Mouse (Mus musculus) intestine, embryonic 16.5 days (tissue): ENCODE measurements around the gene Tnnc1. TPM values are rescaled to one million over a fixed set of nuclear protein-coding genes. Genes with fewer than 3 reads are reported as not detected.
A peak's percentile ranks its signal among the peaks of the same experiment; 100 is the strongest.

Experiments used
- ATAC-seq: fragments of 200-750 bp; cut with Nextera tagmentation; 2 replicates; pipeline ENCODE4 v1.8.0; 2017; ENCODE audit warnings: moderate TSS enrichment, moderate library complexity
- H3K27ac ChIP-seq: fragments of 300-500 bp; sonication (generic); 2 replicates; pipeline ENCODE4 v1.5.1; 2014; ENCODE audit warnings: mild to moderate bottlenecking, low read length
- H3K27me3 ChIP-seq: fragments of 300-500 bp; sonication (generic); replicated peaks from 2 replicates; pipeline ENCODE4 v1.6.1; 2014; ENCODE audit warnings: low read length, control low read depth, mixed read lengths; ENCODE audit not compliant: control insufficient read depth, insufficient read depth
- H3K36me3 ChIP-seq: fragments of 300-500 bp; sonication (generic); 2 replicates; pipeline ENCODE4 v1.6.1; 2014; ENCODE audit warnings: low read length, control low read depth; ENCODE audit not compliant: control insufficient read depth, insufficient read depth
- H3K4me1 ChIP-seq: fragments of 300-500 bp; sonication (generic); 2 replicates; pipeline ENCODE4 v1.6.1; 2014; ENCODE audit warnings: low read length, control low read depth, mixed read lengths; ENCODE audit not compliant: control insufficient read depth, insufficient read depth
- H3K4me2 ChIP-seq: fragments of 300-500 bp; sonication (generic); 2 replicates; pipeline ENCODE4 v1.6.1; 2014; ENCODE audit warnings: low read depth, low read length, control low read depth
- H3K4me3 ChIP-seq: fragments of 300-500 bp; sonication (generic); 2 replicates; pipeline ENCODE4 v1.5.1; 2014; ENCODE audit warnings: mild to moderate bottlenecking, low read length
- H3K9ac ChIP-seq: fragments of 300-500 bp; sonication (generic); 2 replicates; pipeline ENCODE4 v1.6.1; 2014; ENCODE audit warnings: low read depth, low read length
- H3K9me3 ChIP-seq: fragments of 300-500 bp; sonication (generic); 2 replicates; pipeline ENCODE4 v1.6.1; 2016; ENCODE audit warnings: low read length, control low read depth; ENCODE audit not compliant: control insufficient read depth
- WGBS: fragments of 180-500 bp; shearing (Covaris S2); extraction: QIAGEN DNeasy Blood & Tissue Kit; methylation state at CpG from one replicate; pipeline ENCODE4 v1.1.7; 2014; 5-methylcytosine and 5-hydroxymethylcytosine counted together
- polyA plus RNA-seq: library from polyadenylated mRNA; unstranded; fragments of >200 nt; fragmentation: Nextera tagmentation; extraction: Ambion mirVana; gene quantifications from 2 replicates; pipeline ENCODE4 v1.2.1, GENCODE M21; 2015

The Tnnc1 gene
- polyA plus RNA-seq, 1 experiment from 2014 or later: 3.7 TPM

GRCm38 (mm10) chr14:31252091-31252490, 44.0 kb downstream of the Tnnc1 start:
- H3K27me3 ChIP-seq: no peaks in the 10 kb centered on the region
- peak overlapping the region; percentile 73 for H3K4me2 ChIP-seq
- H3K9me3 ChIP-seq: no peaks in the 10 kb centered on the region
- H3K27ac ChIP-seq: no peak overlapping the region
- 82% methylated on average over 5 of the region's 5 CpGs for WGBS
- peaks cover 8% of the 10 kb centered on the region for H3K4me1 ChIP-seq
- peak overlapping the region; percentile 98 for H3K4me3 ChIP-seq
- no peak for ATAC-seq
- H3K36me3 ChIP-seq: peaks cover 17% of the 10 kb centered on the region
- peak overlapping the region; percentile 98 for H3K9ac ChIP-seq

GRCm38 (mm10) chr14:31258476-31259050, 50.5 kb downstream of the Tnnc1 start:
- Histone ChIP-seq H3K4me1 (no peaks in the 10 kb centered on the region), H3K36me3 (peaks cover 34% of the 10 kb centered on the region), H3K4me2 (no peak overlapping the region), H3K27me3 (no peaks in the 10 kb centered on the region), H3K4me3 (no peak overlapping the region), H3K9me3 (no peaks in the 10 kb centered on the region), H3K27ac (no peak overlapping the region), H3K9ac (no peak overlapping the region)
- 94% methylated on average over 14 of the region's 14 CpGs for WGBS
- no peak for ATAC-seq

- Histone ChIP-seq H3K4me2 (no peak overlapping the region), H3K9me3 (no peaks in the 10 kb centered on the region), H3K4me1 (no peaks in the 10 kb centered on the region), H3K27me3 (no peaks in the 10 kb centered on the region), H3K36me3 (peaks cover 30% of the 10 kb centered on the region), H3K9ac (no peak overlapping the region), H3K27ac (no peak overlapping the region), H3K4me3 (no peak overlapping the region)
- ATAC-seq: peak; percentile 55
- 92% methylated on average over 4 of the region's 4 CpGs for WGBS
Measured at GRCm38 (mm10) chr14:31260374-31260773, 52.3 kb downstream of the Tnnc1 start.

- H3K9me3 ChIP-seq: no peaks in the 10 kb centered on the region
- 93% methylated on average over 9 of the region's 9 CpGs for WGBS
- H3K4me3 ChIP-seq: no peak overlapping the region
- no peak overlapping the region for H3K9ac ChIP-seq
- H3K27ac ChIP-seq: no peak overlapping the region
- H3K4me2 ChIP-seq: no peak overlapping the region
- H3K36me3 ChIP-seq: peaks cover 27% of the 10 kb centered on the region
- H3K4me1 ChIP-seq: no peaks in the 10 kb centered on the region
- ATAC-seq: 0 out of 2 replicates have a peak, but pooled peaks have one; percentile 24
- H3K27me3 ChIP-seq: no peaks in the 10 kb centered on the region
Measured at GRCm38 (mm10) chr14:31260932-31261331, 52.8 kb downstream of the Tnnc1 start.

Other genes with a start within 250 kb of the Tnnc1 start
- gene Glt8d1, start 206.9 kb upstream of the Tnnc1 start, polyA plus RNA-seq: 35.5 and 38.7 TPM in 2 replicates
- 390 and 392 TPM in 2 replicates for gene Spcs1, start 206.6 kb upstream of the Tnnc1 start, polyA plus RNA-seq
- gene Pbrm1, start 189.2 kb upstream of the Tnnc1 start, polyA plus RNA-seq: 74.1 and 79.2 TPM in 2 replicates
- gene Gnl3, start 189.2 kb upstream of the Tnnc1 start, polyA plus RNA-seq: 96.5 and 107 TPM in 2 replicates
- gene Smim4, start 79.4 kb upstream of the Tnnc1 start, polyA plus RNA-seq: 87.6 and 92.2 TPM in 2 replicates
- 205 and 208 TPM in 2 replicates for gene Nt5dc2, start 77.3 kb upstream of the Tnnc1 start, polyA plus RNA-seq
- gene Stab1, start 39.7 kb upstream of the Tnnc1 start, polyA plus RNA-seq: 19.0 and 24.5 TPM in 2 replicates
- gene Nisch, start 8.6 kb downstream of the Tnnc1 start, polyA plus RNA-seq: 217 and 228 TPM in 2 replicates
- gene Sema3g, start 9.5 kb downstream of the Tnnc1 start, polyA plus RNA-seq: 0.51 and 0.67 TPM in 2 replicates
- gene Phf7, start 43.0 kb downstream of the Tnnc1 start, polyA plus RNA-seq: 10.5 and 10.8 TPM in 2 replicates
- gene Bap1, start 43.1 kb downstream of the Tnnc1 start, polyA plus RNA-seq: 61.8 and 63.3 TPM in 2 replicates
- gene Dnah1, start 115.6 kb downstream of the Tnnc1 start, polyA plus RNA-seq: 2.4 and 3.0 TPM in 2 replicates
- gene Capn7, start 128.3 kb downstream of the Tnnc1 start, polyA plus RNA-seq: 31.7 and 32.8 TPM in 2 replicates
- gene Sh3bp5, start 227.8 kb downstream of the Tnnc1 start, polyA plus RNA-seq: 17.1 and 17.2 TPM in 2 replicates